Mouse (Mus musculus) spleen, adult 18-20 months (tissue): Measurements from ENCODE around the gene Slc44a3.
"Not testable (repeated sequence)": the region's sequence is repeated elsewhere in the genome, so short reads cannot be mapped to it uniquely, and the experiment has no call there.

Source experiments
- DNase-seq, 2 experiments: peaks; one replicate each; pipeline ENCODE4 v3.0.0; 2022; ENCODE audit warnings: mixed read lengths in 2 of 2

Slc44a3 gene

DNA sequence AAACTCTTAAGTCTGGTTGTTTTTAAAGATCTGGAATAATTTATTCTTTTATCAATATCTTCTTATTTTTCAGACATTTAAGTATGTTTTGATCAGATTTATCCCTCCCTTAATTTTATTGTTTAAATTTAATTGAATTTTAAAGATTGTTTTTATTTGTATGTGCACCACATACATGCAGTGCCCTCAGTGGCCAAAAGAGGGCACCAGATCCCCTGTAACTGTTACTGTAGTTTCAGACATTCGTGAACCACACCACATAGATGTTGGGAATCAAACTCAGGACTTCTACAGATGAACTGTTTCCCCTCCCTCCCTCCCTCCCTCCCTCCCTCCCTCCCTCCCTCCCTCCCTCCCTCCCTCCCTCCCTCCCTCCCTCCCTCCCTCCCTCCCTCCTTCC is 18.2 kb upstream of the Slc44a3 start:
- DNase-seq, result no peak

DNA sequence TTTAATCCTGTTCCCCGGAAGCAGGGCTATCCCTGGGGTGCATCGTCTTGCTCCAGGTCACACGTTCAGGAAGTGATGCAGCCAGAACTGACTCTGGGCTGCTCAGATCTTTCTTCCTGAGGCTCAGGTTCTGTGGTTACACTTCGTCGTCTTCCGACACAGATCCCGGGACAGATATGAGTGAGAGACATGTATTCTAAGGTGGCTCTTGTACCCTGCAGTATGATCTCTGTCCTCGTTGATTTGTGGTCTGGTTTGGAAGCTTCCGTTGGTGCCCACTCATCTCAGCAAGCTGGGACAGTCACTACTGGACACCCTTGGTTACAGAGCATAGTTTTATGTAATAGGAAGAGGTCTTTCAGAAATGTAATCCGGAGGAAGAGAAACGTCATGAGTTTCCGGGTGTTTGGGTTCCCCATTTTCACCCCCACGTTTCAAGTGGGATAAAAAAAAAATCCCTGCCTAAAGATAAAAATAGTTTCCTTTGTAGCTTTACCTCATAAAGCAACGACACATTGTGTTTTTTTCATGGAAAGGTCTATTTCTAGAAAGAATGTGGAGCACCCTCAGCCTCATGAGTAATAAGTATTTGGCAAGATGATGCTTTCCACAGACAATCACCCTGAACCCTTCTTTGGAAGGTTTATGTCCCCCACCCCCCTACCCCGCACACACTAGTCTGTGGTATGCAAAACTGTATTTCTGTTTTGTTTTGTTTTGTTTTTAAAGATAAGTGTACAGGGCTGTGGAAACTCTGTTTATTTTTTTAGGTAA is 15.8 kb upstream of the Slc44a3 start:
- no peak for DNase-seq

DNA sequence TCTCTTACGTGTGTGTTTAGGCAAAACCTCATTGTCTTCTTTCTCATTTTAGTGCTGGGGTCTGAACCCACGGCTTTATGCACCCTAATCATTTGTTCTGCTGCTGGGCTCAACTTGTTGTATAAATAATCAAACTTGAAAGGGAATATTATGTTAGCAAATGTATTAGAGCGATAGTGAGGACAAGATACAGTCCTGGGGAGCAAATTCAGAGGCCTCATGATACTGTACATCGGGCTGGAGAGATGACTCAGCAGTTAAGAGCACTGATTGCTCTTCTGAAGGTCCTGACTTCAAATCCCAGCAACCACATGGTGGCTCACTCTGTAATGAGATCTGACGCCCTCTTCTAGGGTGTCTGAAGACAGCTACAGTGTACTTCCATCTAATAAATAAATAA is 8.4 kb upstream of the Slc44a3 start:
- no peak for DNase-seq

DNA sequence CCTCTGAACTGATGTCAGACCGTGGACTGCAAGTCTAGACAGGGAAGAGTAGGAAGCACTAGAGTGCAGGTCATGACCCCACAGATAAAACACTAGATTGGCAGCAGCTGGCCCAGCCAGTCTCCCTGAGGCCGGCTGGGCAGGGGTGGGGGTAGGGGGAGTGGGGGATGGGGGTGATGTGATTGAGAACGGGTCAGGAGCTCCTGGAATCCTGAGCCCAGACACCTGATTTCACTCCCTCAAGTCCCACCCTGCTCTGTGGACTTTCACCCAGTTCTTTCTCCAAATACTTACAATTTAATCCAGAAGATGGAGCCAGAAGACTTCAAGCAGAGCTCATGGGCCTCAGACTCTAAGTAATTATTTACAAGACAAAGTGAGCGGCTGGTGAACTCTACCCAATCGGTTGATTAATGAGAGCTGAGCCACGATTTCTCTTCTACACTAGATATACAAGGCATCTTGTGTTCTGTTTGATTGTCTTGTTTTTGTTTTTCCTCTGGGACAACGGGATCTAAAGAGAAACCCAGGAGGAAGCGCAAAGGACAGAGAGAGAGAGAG is 7.7 kb upstream of the Slc44a3 start:
- DNase-seq, result no peak

DNA sequence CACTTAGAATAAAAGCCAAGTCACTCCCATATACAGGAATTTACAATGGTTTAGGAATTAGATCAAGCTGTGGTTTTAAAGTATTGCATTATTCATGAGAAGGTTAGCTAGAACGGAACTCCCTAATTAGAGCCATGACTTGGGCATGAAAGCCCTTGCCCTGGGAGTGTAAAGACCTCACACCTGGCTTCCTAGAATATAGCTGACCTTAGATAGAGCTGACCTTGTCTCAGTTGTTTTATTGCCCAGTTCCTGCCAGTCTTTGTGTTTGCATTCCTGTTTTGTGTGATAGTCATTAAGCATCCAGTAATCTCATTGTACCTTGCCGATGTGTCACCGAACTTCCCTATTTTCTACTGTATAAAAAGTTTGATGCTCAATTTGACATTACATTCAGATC is 6.6 kb upstream of the Slc44a3 start:
- not testable (repeated sequence) for DNase-seq

DNA sequence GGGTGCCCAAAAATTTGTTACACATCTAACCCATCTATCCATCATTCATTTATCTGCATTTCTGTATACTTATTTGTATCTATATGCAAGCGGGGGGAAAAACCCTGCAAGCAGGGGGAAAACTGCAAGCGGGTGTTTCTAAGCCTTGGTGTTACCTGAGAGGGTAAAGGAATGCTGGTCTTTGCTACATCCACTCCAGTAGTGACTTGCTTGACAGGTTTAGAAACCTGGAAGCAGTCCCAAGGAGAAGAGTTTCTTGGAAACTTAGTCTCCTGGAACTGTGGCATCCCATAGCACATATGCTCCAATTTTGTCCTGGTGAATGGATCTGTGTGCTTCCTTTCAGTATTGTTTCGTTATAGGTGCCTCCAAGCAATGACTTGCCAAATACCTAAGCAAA is 5.8 kb upstream of the Slc44a3 start:
- no peak for DNase-seq

DNA sequence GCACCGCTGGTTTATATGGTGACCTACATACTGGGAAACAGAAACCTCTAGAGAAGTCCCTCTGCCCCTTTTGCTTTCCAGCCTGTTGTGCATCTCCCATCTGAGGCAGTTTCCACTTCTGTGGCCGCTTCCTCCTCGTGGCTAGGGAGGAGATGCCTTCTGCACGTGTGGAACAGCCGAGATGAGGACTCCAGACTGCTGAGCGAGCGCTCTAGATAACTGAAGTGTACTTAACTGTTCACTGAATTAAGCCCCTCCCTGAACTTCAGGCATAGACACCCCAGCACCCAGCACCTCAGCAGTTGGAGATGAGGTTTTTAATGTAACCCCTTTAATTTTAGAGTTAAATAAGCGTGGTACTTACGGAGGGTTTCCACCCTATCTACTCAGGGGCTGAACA is 4.6 kb upstream of the Slc44a3 start:
- no peak for DNase-seq

DNA sequence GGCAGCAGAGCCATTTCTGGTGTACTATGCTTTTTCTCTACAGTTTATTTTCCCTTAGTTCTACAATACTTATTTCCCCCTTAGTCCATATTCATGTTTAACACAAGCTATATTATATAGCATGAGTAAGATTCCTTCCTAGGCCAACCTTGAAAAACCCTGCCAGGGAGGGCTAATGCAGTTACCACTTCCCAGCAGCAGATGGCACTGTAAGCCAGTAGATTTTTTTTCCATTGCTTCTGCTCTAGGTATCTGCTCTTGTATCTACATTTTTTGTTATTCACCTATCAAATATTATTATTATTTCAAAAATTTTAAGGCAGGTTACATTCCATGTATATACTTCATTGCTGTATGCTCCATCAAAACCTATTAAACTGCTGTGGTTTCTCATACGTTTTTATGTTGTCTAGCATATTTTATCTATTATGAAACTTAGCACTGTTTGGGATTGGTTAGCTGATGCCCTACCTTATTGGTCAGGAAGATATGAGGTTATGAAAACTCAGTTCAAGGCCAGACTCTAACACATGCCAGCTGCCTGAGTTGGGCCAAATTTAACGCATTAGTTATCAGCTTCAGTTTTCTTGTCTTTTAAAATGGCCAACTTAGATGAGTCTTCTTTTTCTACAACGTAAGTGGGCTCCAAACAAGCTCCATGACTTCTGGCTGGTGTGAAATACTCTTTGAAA is 3.8 kb upstream of the Slc44a3 start:
- DNase-seq, result peak in 1 of 2 experiments; percentile 28

DNA sequence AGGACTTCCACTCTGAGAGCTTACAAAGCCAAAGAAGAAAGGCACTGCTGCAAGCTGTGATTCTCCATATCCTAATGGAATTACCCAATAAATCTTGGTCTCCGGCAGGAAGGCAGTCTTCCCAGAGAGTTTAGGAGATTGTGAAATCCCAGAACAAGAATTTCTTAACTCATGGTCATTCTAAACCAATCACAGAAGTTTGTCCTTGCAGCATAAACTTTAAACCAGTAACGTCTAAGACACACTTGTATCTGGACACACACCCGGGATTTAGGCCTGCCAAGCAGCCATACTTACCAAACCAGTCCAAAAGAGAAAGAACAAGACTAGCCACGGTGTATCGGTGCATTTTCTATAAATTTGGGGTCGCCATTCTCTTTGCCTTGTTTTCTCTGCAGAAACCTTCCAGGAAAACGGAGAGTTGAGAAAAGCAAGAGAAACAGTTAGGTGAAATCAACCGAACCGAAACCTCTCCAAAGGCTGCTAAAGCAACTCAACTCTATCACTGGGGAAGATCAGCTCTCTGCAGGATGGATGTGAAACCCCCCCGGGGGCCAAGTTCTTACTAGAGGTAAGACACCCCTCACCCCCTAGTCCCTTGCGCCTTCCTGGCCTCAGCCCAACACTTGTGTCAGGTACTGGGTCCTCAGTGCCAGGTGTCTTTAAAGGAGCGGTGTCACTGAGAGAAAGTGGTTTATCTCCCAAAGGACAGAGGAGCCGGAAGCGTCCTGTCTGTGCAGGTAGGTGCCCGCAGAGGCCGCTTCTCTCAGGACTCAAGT is 645 bp downstream of the Slc44a3 start:
- DNase-seq, result no peak

DNA sequence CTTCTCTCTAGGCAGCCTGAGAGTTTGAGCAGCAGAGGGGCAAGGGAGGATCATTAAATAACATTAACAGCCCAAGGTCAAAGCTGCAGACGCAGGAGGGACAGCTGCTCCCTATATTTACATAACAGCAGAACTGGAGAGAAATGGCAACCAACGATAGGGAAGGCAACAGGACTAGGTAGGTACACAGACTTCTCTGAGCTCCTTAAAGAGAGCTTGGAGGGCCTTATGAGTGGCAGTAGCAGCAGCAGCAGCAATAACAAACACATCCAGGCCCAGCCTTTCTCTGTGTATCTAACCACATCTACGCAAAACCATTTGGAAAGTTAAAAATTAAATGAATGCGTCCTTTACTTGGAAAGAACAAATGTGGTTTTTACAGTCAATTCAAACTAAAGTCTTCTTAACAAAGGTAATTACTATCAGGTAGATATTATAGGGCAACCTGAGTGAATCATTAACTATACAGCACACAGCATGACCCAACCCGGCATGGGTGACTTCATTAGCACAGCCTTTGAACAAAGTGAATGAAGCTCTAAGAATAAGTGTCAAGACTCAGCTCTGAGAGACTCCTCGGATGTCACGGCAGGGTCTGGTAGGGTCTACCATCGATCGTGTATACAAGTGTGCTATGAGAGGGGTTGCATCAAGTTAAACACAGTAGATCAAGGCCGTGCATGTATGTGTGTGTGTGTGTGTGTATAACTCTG is 1.5 kb downstream of the Slc44a3 start:
- DNase-seq, result no peak

DNA sequence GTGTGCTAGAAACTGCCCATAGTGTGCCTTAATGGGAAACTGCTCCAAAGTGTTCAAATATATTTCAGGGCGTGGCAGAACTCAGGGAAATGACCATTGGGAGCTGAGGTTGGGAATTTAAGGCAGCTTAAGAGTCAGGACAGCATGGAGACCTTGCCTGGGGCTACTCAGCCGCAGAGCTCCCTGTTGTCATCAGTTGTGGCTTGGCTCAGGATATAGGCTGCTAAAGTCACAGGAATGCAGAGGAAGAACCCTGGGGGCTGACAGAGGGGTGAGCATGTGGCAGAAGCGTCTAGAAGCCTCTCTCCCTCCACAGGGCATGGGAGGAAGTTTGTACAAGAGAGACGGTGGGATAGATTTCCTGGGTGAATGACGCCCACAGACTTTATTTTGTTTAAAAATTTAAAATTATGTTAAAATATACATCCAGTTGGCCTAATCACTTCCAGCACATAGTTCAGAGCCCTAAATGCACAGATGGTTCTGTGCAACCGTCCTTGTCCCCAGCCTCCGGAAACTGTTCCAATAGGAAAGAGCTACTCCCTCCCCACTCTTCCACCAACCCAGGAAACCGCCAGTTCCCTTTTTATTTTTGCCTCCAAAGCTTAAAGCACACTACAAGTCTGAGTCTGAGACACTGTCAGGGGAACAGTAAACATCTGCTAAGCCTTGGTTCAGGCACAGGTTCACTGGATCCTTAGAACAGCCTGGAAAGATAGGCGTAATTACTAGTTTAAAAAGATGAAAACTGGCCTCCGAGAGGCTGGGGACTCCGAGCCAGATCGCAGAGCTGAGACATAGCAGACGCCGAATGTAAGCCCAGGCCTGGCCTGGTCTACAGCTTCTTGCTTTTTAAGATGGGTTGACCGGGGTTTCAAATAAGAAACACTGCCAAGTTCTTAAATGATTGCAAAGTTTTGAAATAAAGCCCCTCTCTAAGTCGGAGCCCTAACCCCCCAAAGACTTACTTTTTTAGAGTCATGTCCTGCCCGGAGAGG is 5.8 kb downstream of the Slc44a3 start:
- no peak for DNase-seq

DNA sequence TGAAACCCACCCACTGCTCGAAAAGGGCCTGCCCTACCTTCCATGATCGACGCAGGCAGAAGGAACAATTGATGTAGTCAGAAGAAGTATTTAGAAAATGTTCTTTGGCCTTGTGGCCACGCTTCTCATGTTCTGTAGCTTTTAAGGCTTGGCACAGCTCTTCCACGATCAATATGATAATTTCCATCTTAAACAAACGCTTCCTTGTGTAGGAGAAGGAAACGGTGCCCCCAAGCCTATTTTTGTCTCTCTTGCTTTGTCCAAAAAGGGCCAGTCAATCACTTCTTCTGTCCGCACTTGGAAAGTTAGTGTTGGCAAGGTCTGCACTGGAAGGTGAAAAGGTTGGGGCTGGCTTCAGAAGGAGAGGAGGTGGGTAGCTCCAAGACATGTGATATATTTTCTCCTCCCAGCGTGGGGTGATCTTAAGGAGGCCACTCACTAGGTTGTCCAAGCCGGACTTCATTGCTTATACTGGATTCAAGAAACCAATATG is 10.5 kb downstream of the Slc44a3 start:
- no peak for DNase-seq

DNA sequence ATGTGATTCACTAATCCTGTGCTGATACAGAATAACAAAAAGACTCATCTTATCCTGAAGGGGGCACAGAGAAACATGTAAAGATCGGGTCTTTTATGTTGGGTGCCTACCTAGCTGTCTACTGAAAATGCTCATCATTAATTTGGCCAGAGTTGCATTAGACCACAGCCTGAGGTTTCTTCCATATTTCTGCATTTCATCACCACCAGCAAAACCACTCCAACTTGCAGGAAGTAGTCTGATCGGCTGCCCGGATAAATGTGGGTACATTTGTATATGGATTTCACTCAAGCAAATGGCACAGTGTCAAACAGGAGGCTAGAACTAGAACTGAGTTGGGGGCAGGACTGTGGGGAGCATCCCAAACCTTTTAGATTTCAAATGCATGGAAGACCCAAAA is 11.1 kb downstream of the Slc44a3 start:
- no peak for DNase-seq

DNA sequence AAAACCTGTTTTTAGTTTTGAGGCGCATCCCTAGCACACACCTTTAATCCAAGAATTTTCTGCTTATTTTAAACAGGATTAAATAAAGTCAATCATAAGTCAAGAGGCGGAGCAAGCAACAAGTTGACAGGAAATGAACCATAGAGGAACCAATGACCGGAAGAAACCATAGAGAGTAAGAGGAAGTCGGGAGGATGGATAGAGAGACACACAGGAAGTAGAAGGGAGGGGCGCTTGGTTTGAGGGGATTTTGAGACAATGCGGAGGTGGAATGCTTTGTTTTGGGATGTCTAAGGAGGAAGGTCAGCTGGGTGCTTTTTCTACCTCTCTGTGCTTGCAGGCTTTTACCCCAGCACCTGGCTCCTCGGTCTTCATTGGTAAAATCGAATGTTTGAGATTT is 15.2 kb downstream of the Slc44a3 start:
- no peak for DNase-seq

DNA sequence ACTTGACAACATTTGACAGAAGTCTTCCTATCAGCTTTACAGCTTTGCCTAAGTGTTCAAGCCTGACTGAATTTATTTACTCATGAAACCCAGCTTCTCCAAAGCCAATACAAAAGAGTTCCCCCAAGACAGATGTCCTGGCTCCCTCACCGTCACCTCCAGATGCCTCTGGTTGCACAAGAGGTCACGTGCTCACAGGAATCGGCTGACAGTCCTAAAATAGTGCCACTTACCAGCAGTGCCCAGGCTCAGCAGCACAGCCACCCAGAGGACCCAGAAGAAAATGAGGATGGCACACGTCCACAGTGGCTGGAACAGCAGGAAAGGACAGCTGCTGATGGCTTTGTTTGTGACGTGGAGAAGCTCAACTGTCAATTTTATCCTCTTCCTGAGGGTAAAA is 23.1 kb downstream of the Slc44a3 start:
- DNase-seq, result no peak

DNA sequence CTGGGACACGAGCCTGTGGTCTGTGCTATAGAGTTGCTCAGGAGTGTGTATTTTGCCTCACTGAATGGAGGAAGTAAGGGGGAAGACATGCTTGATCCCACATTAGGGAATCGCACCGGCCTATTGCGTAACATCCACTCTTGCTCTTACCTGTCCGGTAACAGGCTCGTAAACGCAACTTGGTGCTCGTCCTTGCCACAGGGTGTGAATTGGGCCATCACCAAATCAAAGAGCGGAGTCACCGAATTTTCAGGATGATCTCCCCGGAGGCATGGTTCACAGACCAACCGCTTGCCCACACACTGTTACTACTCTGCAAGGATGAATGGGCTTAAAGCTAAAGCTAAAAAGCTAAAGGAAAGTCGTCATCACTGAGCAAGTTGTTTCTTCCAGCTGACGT is 24.5 kb downstream of the Slc44a3 start:
- DNase-seq, result no peak

DNA sequence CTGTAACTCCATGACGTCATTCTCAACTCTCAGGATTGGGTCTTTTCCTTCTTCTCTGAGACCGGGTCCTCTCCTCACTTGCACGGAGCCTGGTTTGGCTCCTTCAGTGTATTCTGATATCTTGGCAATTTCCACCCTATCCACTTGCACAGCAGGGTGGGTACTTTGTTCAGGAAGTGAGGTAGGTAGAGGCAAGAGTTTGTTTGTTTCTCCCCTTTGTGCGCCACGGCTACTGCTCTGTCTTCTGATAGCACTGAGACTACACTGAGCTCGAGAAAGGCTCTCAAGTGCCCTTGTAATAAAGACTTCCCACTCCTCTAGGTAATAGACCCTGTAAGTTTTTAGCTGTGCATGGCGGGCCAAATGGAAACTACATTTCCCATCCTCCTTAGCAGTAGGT is 25.4 kb downstream of the Slc44a3 start:
- DNase-seq, result no peak

DNA sequence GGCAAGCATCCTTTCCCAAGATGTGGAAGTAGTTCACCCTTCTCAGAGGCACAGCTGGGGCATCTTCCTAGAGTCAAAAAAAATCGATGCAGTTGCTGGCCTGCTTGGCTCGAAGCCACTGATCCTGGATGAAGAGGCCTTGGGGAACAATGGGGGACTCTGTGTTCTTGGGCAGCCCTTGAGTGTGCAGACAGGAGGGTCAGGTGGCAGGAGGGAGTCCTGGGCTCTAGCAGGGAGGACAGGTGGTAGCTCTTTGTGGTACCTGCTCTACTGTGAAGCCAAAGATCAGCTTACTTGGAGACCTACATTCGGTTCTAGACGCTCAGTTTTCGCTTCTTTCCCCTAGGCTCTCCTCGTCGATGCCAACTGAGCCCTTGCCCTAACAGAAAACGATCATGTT is 26.0 kb downstream of the Slc44a3 start:
- DNase-seq, result no peak

DNA sequence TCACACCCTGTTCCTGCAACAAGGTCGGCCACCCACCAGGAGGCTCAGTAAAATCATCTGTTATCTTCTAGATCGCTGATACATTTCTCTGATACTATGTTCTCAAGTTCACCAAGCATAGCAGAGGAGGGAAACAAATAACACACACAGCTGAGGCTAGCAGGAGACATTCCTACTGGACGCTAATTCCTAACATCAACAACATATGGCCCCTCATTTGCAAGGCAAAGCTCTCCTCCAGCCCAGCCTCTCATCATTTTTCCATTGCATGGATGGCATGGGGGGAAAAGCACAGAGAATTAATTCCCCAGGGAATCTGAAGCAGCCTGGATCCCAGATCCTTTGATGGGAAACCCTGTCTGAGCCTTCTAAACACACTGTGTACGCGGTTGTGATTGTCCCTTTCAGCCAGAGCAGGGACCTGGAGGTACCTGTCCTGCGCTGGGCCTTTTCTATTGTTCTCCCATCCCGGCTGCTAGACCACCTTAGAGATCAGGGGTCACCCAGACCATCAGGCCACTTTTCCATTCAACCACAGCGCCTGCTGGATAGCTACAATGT is 27.2 kb downstream of the Slc44a3 start:
- no peak for DNase-seq

DNA sequence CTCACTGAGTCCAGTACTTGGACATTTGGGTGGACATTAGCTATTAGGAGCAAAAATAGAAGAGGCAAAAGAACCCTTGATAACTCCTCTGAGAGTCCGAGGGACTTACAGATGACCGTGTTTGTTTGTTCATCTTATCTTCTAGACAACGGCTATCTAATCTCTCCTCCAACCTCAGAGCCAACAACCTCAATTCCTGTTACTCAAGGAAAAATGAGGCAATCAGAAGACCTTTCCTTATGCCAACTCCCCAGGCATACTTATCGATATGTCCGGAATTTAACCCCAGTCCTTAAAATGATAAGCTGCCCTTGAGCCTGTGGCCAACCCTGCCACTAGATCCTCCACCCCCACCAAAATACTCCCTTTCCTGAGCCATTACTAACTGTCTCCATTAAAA is 31.5 kb downstream of the Slc44a3 start:
- DNase-seq, result no peak

DNA sequence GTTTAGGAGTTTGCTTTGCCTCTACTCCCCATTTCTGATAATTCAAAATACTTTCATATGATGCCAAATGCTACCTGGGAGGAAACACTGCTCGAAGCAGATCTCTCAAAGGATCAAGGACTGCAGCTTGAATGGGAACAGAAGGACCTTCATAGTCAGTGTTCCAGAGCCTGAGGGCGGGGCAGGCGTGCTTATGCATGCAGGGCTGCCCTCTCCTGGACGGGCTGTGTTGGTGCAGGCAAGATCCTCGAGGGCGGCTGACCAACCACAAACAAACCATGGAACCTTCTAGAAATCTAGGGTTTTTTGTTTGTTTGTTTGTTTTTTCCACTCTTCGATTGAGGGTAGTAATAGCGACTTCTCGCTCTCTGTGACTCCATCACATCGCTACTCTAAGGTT is 32.0 kb downstream of the Slc44a3 start:
- DNase-seq, result peak; percentile 37 to 67
